Mouse (Mus musculus): ENCODE results near the gene Pptc7.

DNA sequence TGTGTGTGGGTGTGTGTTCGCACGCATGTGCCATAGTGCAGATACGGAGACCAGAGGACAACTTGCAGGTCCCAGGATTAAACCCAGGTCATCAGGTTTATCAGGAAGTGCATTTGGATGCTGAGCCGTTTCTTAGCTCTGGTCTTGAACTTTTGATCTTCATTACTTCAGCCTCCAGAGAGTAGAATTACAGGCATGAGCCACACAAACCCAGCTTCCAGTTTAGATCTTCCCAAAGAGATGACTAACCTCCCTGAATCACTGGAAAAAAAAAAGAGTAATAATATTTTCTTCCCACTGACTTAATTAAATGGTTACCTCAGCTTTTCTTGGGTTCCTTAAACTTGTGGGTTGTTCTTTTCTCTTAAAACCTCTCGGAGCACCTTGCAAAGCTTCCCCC, 11.3 kb upstream of the Pptc7 start:
- no peak for TF ChIP-seq CTCF (IDR thresholded peaks at IDR 0.05)
- TF ChIP-seq POLR2A (IDR thresholded peaks at IDR 0.05; ENCODE audit: insufficient read depth, low read depth, low read length): no peak
- no peak for TF ChIP-seq EP300 (IDR thresholded peaks at IDR 0.05; ENCODE audit: insufficient read depth, low read depth, low read length)
